ENCODE assay signal across 20 mouse cellular contexts in genomic region chr13:115252541-115252940, GRCm38 (mm10).
A peak's percentile ranks its signal among the peaks of the same experiment; 100 is the strongest.
DNase-seq lines count a peak whose midpoint lies in the region; ATAC-seq and TF ChIP-seq lines count a peak whose summit lies in the region.
"Had no signal": no experiment of that assay in that cellular context is flagged by ENCODE, and none has a peak within 500 bp of the region (broad histone marks: within the 10 kb centered on the region; RNA-seq: fewer than 3 reads in every experiment).

No protein-coding gene starts in this region.

- no peak overlapping the region for H3K4me3 ChIP-seq in lung, embryonic 14.5 days (ENCODE audit: low read depth, low read length)
- no peak overlapping the region for H3K4me3 ChIP-seq in lung, adult 2 months (replicated peaks; ENCODE audit: extremely low read depth, low read depth, low read length)
- no peak overlapping the region for H3K4me3 ChIP-seq in MEL (ENCODE audit: control insufficient read depth in 1 of 2, insufficient read depth in 1 of 2, low read depth in 2 of 2, low read length in 2 of 2)
- H3K4me3 ChIP-seq: embryonic facial prominence, embryonic 12.5 days; forebrain, embryonic 15.5 days; heart, embryonic 10.5 days; hindbrain, embryonic 12.5 days; midbrain, embryonic 10.5 days had no signal

- TF ChIP-seq POLR2A in lung, adult 2 months (IDR thresholded peaks at IDR 0.05; ENCODE audit: borderline replicate concordance, extremely low read depth, low read depth, low read length): no peak
- TF ChIP-seq POLR2A in MEL (IDR thresholded peaks at IDR 0.05; ENCODE audit: control insufficient read depth in 1 of 2, insufficient read depth in 1 of 2, low read depth in 1 of 2, low read length in 2 of 2, poor library complexity in 1 of 2): no peak

- no peak for TF ChIP-seq EP300 in MEL (IDR thresholded peaks at IDR 0.05; ENCODE audit: low read depth in 1 of 2, low read length in 2 of 2)

- no peak for TF ChIP-seq RAD21 in MEL (IDR thresholded peaks at IDR 0.05; ENCODE audit: low read depth, low read length)

- no peak for ATAC-seq in lung, embryonic 14.5 days (ENCODE audit: insufficient read depth)
- ATAC-seq: forebrain, embryonic 15.5 days; liver, postnatal 0 days had no signal

- H3K79me2 ChIP-seq in MEL (ENCODE audit: control insufficient read depth, insufficient read depth, low read length, poor library complexity): no peaks in the 10 kb centered on the region

- H3K4me1 ChIP-seq in lung, embryonic 14.5 days (ENCODE audit: insufficient read depth): no peaks in the 10 kb centered on the region
- H3K4me1 ChIP-seq in lung, adult 2 months (ENCODE audit: control insufficient read depth, insufficient read depth, low read length): no peaks in the 10 kb centered on the region
- no peaks in the 10 kb centered on the region for H3K4me1 ChIP-seq in MEL (ENCODE audit: control insufficient read depth in 1 of 2, insufficient read depth in 2 of 2, low read length in 2 of 2)
- H3K4me1 ChIP-seq: embryonic facial prominence, embryonic 12.5 days; forebrain, embryonic 15.5 days; heart, embryonic 10.5 days; hindbrain, embryonic 12.5 days had no signal

- no peaks in the 10 kb centered on the region for H3K36me3 ChIP-seq in lung, embryonic 14.5 days (ENCODE audit: insufficient read depth)
- no peaks in the 10 kb centered on the region for H3K36me3 ChIP-seq in MEL (ENCODE audit: control insufficient read depth in 1 of 2, insufficient read depth in 2 of 2, low read length in 2 of 2)
- H3K36me3 ChIP-seq: embryonic facial prominence, embryonic 12.5 days; forebrain, embryonic 15.5 days; G1E; heart, embryonic 10.5 days; hindbrain, embryonic 12.5 days; midbrain, embryonic 10.5 days had no signal

- H3K9me3 ChIP-seq in lung, embryonic 14.5 days (ENCODE audit: low read depth, low read length): no peaks in the 10 kb centered on the region
- H3K9me3 ChIP-seq in MEL (replicated peaks; ENCODE audit: insufficient read depth, low read length): no peaks in the 10 kb centered on the region
- H3K9me3 ChIP-seq: embryonic facial prominence, embryonic 12.5 days; forebrain, embryonic 15.5 days; G1E; heart, embryonic 10.5 days; hindbrain, embryonic 12.5 days; midbrain, embryonic 10.5 days had no signal

- no peaks in the 10 kb centered on the region for H3K27me3 ChIP-seq in lung, embryonic 14.5 days (ENCODE audit: insufficient read depth, low read length)
- H3K27me3 ChIP-seq in MEL (ENCODE audit: control insufficient read depth in 1 of 2, insufficient read depth in 2 of 2, low read length in 2 of 2): no peaks in the 10 kb centered on the region
- H3K27me3 ChIP-seq: embryonic facial prominence, embryonic 12.5 days; forebrain, embryonic 15.5 days; hindbrain, embryonic 12.5 days had no signal

- no peak for TF ChIP-seq CTCF in lung, embryonic 14.5 days (IDR thresholded peaks at IDR 0.05; ENCODE audit: low read depth)
- TF ChIP-seq CTCF in lung, adult 2 months (IDR thresholded peaks at IDR 0.05; ENCODE audit: insufficient read depth, low read length): no peak
- no peak for TF ChIP-seq CTCF in MEL (IDR thresholded peaks at IDR 0.05 in 2 of 3, conservative IDR thresholded peaks at IDR 0.05 in 1 of 3; ENCODE audit: control insufficient read depth in 1 of 3, insufficient read depth in 1 of 3, low read depth in 2 of 3, low read length in 3 of 3, poor library complexity in 1 of 3, severe bottlenecking in 1 of 3)

- no peak overlapping the region for H3K9ac ChIP-seq in lung, embryonic 14.5 days
- H3K9ac ChIP-seq in MEL (ENCODE audit: control insufficient read depth, low read depth, low read length, poor library complexity, severe bottlenecking): no peak overlapping the region
- H3K9ac ChIP-seq: embryonic facial prominence, embryonic 12.5 days; forebrain, embryonic 15.5 days; hindbrain, embryonic 12.5 days; liver, postnatal 0 days had no signal

- 29% methylated on average over 3 of the region's 3 CpGs for WGBS in lung, embryonic 14.5 days
- 37% methylated on average over 3 of the region's 3 CpGs for WGBS in lung, adult 2 months

- no peak overlapping the region for H3K4me2 ChIP-seq in lung, embryonic 14.5 days
- H3K4me2 ChIP-seq: embryonic facial prominence, embryonic 12.5 days; forebrain, embryonic 15.5 days; hindbrain, embryonic 12.5 days had no signal

- peak; percentile 77 for DNase-seq in lung, embryonic 14.5 days
- DNase-seq in lung, adult 2 months: no peak
- peak; percentile 29 for DNase-seq in MEL (ENCODE audit: low read depth, low spot score)
- DNase-seq in embryo, embryonic 10.5 days (ENCODE audit: low spot score): peak; percentile 40
- DNase-seq in frontal cortex, postnatal 36 days (ENCODE audit: low spot score in 2 of 2): no peak
- no peak for DNase-seq in adrenal gland, adult 8-10 months
- no peak for DNase-seq in cerebellum, adult 18-20 months
- DNase-seq: adrenal gland, adult 2 months; cerebellum, adult 9-10 months; kidney, adult 8-10 months; liver; liver, postnatal 0 days; lung, postnatal 36 days had no signal

- no peak overlapping the region for H3K27ac ChIP-seq in lung, embryonic 14.5 days (ENCODE audit: low read depth)
- no peak overlapping the region for H3K27ac ChIP-seq in MEL (ENCODE audit: control insufficient read depth, low read depth, low read length)
- H3K27ac ChIP-seq: embryonic facial prominence, embryonic 12.5 days; forebrain, embryonic 15.5 days; heart, embryonic 10.5 days; hindbrain, embryonic 12.5 days; midbrain, embryonic 10.5 days; stomach, postnatal 0 days had no signal

TF ChIP-seq in MEL, 35 proteins besides CTCF, POLR2A, EP300 and RAD21:
- TF ChIP-seq ZNF384 (IDR thresholded peaks at IDR 0.05; ENCODE audit: low read depth, low read length) (peak; percentile 48), MYC (IDR thresholded peaks at IDR 0.05; ENCODE audit: low read depth, low read length) (no peak)

Comparison
In these comparisons a context has a peak if more than half of its experiments do, and no peak if none do; other contexts are left out.
1. DNase-seq: peak in lung, embryonic 14.5 days (single experiment), MEL (single experiment) and embryo, embryonic 10.5 days (single experiment); none in lung, adult 2 months (single experiment), frontal cortex, postnatal 36 days (0 of 2), adrenal gland, adult 8-10 months (single experiment) and cerebellum, adult 18-20 months (0 of 2).